Mouse (Mus musculus) thymus, adult 2 months (tissue): ENCODE data around the gene Ager.

ENCODE experiments used
- CTCF ChIP-seq: fragments of 200-500 bp; IDR thresholded peaks from 2 replicates; pipeline ENCODE4 v1.5.1; 2012; ENCODE audit warnings: mild to moderate bottlenecking, control low read depth, low read length, moderate library complexity, borderline replicate concordance; ENCODE audit not compliant: control insufficient read depth, poor library complexity, insufficient read depth; ENCODE audit errors: extremely low read depth
- POLR2A ChIP-seq: fragments of 200-500 bp; IDR thresholded peaks from 2 replicates; pipeline ENCODE4 v1.6.1; 2012; ENCODE audit warnings: mild to moderate bottlenecking, low read length, control low read depth, moderate library complexity; ENCODE audit not compliant: control insufficient read depth, poor library complexity, insufficient read depth; ENCODE audit errors: extremely low read depth

DNA sequence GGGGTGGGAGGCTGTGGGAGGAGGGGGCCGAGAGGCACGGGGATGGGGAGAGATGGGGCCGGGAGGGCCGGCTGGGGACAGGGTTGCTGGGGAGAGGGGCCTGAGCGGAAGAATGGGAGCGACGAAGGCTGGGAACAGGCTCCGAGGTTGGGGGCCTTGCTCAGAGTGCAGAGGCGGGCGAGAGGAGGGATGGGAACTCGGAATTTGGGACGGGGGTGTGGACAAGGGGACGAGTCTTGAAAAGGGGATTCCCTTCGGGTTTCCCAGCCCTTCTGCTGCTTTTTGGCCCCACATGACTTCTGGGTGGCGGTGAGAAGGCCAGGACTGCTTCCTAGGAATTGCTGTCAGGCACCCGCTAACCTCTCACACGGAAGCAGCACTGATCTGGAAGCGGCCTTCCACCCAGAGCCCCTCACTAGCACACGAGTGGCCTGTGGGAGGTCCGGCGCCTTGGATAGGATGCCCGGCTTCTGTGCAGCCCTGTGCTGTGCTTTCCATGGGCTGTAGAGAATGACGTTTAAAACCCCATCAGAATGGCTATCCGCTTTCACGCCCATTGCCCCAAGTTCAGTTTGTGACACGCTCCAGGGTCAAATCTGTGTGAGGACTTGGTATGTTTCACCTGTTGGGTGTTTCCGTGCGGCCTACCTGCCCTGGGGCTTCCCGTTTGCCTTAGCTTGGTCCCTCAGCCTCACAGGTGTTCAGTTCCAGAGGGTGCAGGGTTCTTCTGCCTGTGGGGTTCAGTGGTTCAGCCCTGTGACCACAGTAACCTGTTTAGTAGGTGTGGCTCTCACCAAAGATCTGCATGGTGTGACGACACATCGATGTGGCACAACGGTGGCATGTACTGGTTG lies 8.8 kb downstream of the Ager start:
- TF ChIP-seq CTCF (no peak), POLR2A (no peak)
